Mouse (Mus musculus) heart, adult 2 months (tissue): ENCODE data around the gene Nmi. TPM values are rescaled to one million over a fixed set of nuclear protein-coding genes. Genes with fewer than 3 reads are reported as not detected.

ENCODE experiments used
- DNase-seq, 2 experiments: peaks; one replicate each; pipeline ENCODE4 v3.0.0; 2021
- H3K27ac ChIP-seq: fragments of 200-600 bp; 2 replicates; pipeline ENCODE4 v1.8.1; 2022
- H3K27me3 ChIP-seq: fragments of 200-500 bp; 2 replicates; pipeline ENCODE4 v1.6.1; 2012; ENCODE audit warnings: mild to moderate bottlenecking, low read length, inconsistent platforms, mixed read lengths; ENCODE audit not compliant: control insufficient read depth, insufficient read depth
- H3K36me3 ChIP-seq: fragments of 200-500 bp; 2 replicates; pipeline ENCODE4 v1.6.1; 2012; ENCODE audit warnings: low read length, inconsistent platforms; ENCODE audit not compliant: control insufficient read depth, insufficient read depth
- H3K4me1 ChIP-seq: fragments of 200-500 bp; 2 replicates; pipeline ENCODE4 v1.6.1; 2011; ENCODE audit warnings: low read length; ENCODE audit not compliant: control insufficient read depth, insufficient read depth
- H3K4me3 ChIP-seq: fragments of 200-600 bp; 2 replicates; pipeline ENCODE4 v1.8.1; 2022
- H3K79me2 ChIP-seq: fragments of 200-500 bp; replicated peaks from 2 replicates; pipeline ENCODE4 v1.6.1; 2012; ENCODE audit warnings: mild to moderate bottlenecking, inconsistent platforms, low read length, moderate library complexity, mixed read lengths; ENCODE audit not compliant: control insufficient read depth, insufficient read depth
- H3K9ac ChIP-seq: fragments of 200-500 bp; 2 replicates; pipeline ENCODE4 v1.6.1; 2012; ENCODE audit warnings: low read depth, mild to moderate bottlenecking, control low read depth, inconsistent platforms, low read length, mixed read lengths
- CTCF ChIP-seq: fragments of 200-600 bp; IDR thresholded peaks from 2 replicates; pipeline ENCODE4 v1.8.1; 2022; ENCODE audit warnings: antibody characterized with exemption, mild to moderate bottlenecking, moderate library complexity
- EP300 ChIP-seq: fragments of 200-500 bp; IDR thresholded peaks from 2 replicates; pipeline ENCODE4 v1.6.1; 2011; ENCODE audit warnings: low read depth, low read length, control low read depth; ENCODE audit not compliant: insufficient read depth
- POLR2A ChIP-seq: fragments of 200-500 bp; IDR thresholded peaks from 2 replicates; pipeline ENCODE4 v1.6.1; 2011; ENCODE audit warnings: mild to moderate bottlenecking, low read depth, low read length, control low read depth; ENCODE audit not compliant: insufficient read depth
- WGBS: fragments of 180-500 bp; shearing (Covaris S2); methylation state at CpG from one replicate; pipeline ENCODE4 v1.1.7; 2018; 5-methylcytosine and 5-hydroxymethylcytosine counted together
- intact Hi-C: fragments of 180-260 bp; cut with DNase I; formaldehyde crosslinking; loops from one replicate; pipeline ENCODE4 v1.15.1; 2025
- polyA plus RNA-seq: library from polyadenylated mRNA; depleted of rRNA; stranded (reverse); fragments of >200 nt; gene quantifications from 2 replicates; pipeline ENCODE4 v1.2.3, GENCODE M21; 2012
- total RNA-seq, 2 experiments: library from RNA; stranded (reverse); gene quantifications; 2 replicates each; pipeline ENCODE4 v1.2.3; 2021

The Nmi gene
- total and polyA plus RNA-seq, 3 experiments = 3.2 to 6.7 (median 5.1) TPM

GRCm38 (mm10) chr2:51967288-51967687, 6.0 kb downstream of the Nmi start:
- no peaks in the 10 kb centered on the region for H3K36me3 ChIP-seq
- no peak overlapping the region for H3K9ac ChIP-seq
- no peaks in the 10 kb centered on the region for H3K27me3 ChIP-seq
- intact Hi-C loops = no loop called here
- H3K79me2 ChIP-seq = peaks cover 2% of the 10 kb centered on the region; the same call in 1 of the 2 replicates
- no peak for DNase-seq
- no peak overlapping the region for H3K4me3 ChIP-seq
- WGBS = 86% methylated on average over 3 of the region's 3 CpGs
- TF ChIP-seq CTCF = no peak
- no peak for TF ChIP-seq EP300
- no peak for TF ChIP-seq POLR2A
- H3K4me1 ChIP-seq = peaks cover 4% of the 10 kb centered on the region
- H3K27ac ChIP-seq = no peak overlapping the region

GRCm38 (mm10) chr2:51953648-51954204, 19.6 kb downstream of the Nmi start:
- DNase-seq = no peak
- Histone ChIP-seq H3K27ac (no peak overlapping the region), H3K27me3 (no peaks in the 10 kb centered on the region), H3K4me1 (no peaks in the 10 kb centered on the region), H3K9ac (no peak overlapping the region), H3K79me2 (no peaks in the 10 kb centered on the region), H3K4me3 (no peak overlapping the region), H3K36me3 (no peaks in the 10 kb centered on the region; the same call in 1 of the 2 replicates)
- 68% methylated on average over 7 of the region's 7 CpGs for WGBS
- TF ChIP-seq EP300 (no peak), POLR2A (no peak), CTCF (no peak)
- intact Hi-C loops = no loop called here

DNA sequence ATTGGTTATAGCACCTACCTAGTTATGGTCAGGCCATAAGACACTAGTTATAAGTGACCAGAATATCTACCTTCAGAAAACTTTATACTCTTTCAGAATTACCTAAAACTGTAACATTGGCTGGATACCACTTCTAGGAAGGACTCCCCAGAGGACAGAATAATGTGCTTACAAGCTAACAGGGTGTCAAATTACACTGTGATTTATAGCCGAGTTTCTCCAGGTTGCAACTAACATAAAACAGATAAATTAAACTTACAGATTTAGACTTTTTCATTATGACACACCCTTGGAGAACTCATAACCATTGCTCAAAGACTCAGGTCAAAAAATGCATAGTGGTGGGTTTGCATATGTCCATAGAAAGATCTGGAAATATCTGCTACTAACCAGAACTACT, 22.4 kb downstream of the Nmi start:
- intact Hi-C loops = no loop called here
- no peak overlapping the region for H3K27ac ChIP-seq
- TF ChIP-seq EP300 = no peak
- TF ChIP-seq CTCF = no peak
- TF ChIP-seq POLR2A = no peak
- DNase-seq = no peak
- H3K4me1 ChIP-seq = no peaks in the 10 kb centered on the region
- H3K79me2 ChIP-seq = no peaks in the 10 kb centered on the region
- no peaks in the 10 kb centered on the region; the same call in 1 of the 2 replicates for H3K36me3 ChIP-seq
- no peak overlapping the region for H3K9ac ChIP-seq
- no peaks in the 10 kb centered on the region for H3K27me3 ChIP-seq
- H3K4me3 ChIP-seq = no peak overlapping the region
- 57% methylated on average over 1 of the region's 1 CpGs for WGBS

GRCm38 (mm10) chr2:51948105-51948830, 25.0 kb downstream of the Nmi start:
- DNase-seq = no peak
- no peaks in the 10 kb centered on the region for H3K27me3 ChIP-seq
- WGBS = 79% methylated on average over 6 of the region's 6 CpGs
- no peaks in the 10 kb centered on the region for H3K36me3 ChIP-seq
- H3K4me1 ChIP-seq = no peaks in the 10 kb centered on the region
- no peak overlapping the region for H3K9ac ChIP-seq
- no peaks in the 10 kb centered on the region for H3K79me2 ChIP-seq
- no peak overlapping the region for H3K4me3 ChIP-seq
- H3K27ac ChIP-seq = no peak overlapping the region
- TF ChIP-seq POLR2A = no peak
- intact Hi-C loops = no loop called here

- H3K9ac ChIP-seq = no peak overlapping the region
- no peaks in the 10 kb centered on the region for H3K79me2 ChIP-seq
- no peaks in the 10 kb centered on the region for H3K4me1 ChIP-seq
- 67% methylated on average over 2 of the region's 2 CpGs for WGBS
- no peaks in the 10 kb centered on the region for H3K36me3 ChIP-seq
- H3K27me3 ChIP-seq = no peaks in the 10 kb centered on the region
- H3K27ac ChIP-seq = no peak overlapping the region
- TF ChIP-seq POLR2A (no peak), EP300 (no peak)
- DNase-seq = no peak
- no peak overlapping the region for H3K4me3 ChIP-seq
- intact Hi-C loops = no loop called here
Observed at GRCm38 (mm10) chr2:51945812-51946211, 27.5 kb downstream of the Nmi start.

DNA sequence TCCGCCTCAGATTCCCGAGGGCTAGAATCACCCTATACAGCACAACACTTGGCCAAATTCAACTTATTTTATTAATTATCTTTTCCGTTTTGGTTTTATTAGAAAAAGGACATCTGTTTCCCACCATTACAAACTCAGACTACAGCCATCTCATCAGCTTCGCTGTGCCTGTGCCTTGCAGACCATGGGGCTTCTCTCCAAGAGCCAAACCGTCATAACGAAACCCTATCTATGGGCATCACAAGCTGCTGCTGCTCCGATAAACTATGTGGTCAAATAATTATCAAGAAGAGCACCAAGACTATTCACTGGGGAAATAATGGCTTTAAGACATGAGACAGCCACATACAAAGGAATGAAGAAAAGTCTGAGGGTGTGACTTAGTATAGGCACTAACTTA, 31.5 kb downstream of the Nmi start:
- DNase-seq = no peak
- intact Hi-C loops = no loop called here
- TF ChIP-seq EP300 (no peak), POLR2A (no peak), CTCF (no peak)
- 76% methylated on average over 7 of the region's 7 CpGs for WGBS
- Histone ChIP-seq H3K27ac (no peak overlapping the region), H3K4me1 (no peaks in the 10 kb centered on the region), H3K9ac (no peak overlapping the region), H3K79me2 (no peaks in the 10 kb centered on the region), H3K4me3 (no peak overlapping the region), H3K36me3 (no peaks in the 10 kb centered on the region), H3K27me3 (no peaks in the 10 kb centered on the region)
